Mouse (Mus musculus) ovary, adult 18-20 months (tissue): ENCODE data around the gene Ccp110.
A peak's percentile ranks its signal among the peaks of the same experiment; 100 is the strongest.

Experiments used
- DNase-seq: peaks from one replicate; pipeline ENCODE4 v3.0.0; 2022; ENCODE audit warnings: low spot score, mixed read lengths

Ccp110 gene

DNA sequence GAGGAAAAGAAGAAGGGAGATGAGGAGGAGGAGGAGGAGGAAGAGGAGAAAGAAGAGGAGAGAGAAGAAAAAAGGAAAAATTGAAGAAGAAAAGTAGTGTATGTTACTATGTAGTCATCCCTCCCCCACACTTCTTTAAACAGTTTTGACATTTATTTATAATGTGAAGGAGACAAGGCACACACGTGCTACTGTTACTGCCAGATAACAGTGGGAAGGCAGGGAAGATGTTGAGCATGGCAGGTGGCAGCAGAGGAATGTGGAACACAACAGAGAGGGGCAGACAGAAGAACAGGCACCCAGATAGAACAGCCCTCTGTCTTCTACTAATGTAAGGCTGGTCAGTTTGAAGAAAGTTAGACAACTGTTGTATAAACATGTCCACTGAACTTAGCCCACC lies 57.3 kb downstream of the Ccp110 start:
- DNase-seq = no peak

DNA sequence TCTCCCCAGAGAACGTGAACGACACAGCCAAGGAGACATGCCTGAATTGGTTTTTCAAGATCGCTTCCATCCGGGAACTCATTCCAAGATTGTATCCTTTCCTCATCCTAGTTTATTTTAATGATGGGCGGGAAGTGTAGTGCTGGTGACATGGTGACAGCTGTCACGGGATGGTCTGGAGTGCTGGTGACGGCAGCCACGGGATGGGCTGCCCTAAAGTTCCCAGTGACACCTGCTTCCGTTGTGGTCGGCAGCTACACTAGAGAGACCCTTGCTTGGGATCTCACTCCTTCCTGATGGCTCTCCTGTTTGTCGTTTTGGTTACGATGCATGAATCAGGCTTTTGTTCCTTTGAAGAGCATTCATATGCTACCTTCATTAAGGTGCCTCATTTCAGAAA lies 60.7 kb downstream of the Ccp110 start:
- DNase-seq = no peak

DNA sequence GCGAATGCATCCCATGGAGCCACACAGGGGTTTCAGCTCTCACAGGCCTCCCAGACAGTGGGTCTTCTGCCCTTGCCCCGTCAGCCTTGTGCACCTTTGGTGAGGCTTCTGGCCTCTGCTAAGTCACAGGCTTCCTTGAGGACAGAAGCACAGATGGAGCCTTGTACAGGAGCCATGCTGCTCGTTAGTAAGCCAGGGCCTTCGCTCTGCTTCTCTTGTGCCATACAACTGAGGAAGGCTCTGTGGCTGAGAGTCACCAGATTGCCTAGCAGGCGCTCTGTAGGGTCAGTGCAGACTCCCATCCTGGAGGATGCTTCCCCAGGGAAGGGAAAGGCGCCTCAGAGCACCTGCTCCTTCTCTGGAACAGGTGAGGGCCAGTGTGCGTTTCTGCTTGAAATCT lies 63.6 kb downstream of the Ccp110 start:
- no peak for DNase-seq

DNA sequence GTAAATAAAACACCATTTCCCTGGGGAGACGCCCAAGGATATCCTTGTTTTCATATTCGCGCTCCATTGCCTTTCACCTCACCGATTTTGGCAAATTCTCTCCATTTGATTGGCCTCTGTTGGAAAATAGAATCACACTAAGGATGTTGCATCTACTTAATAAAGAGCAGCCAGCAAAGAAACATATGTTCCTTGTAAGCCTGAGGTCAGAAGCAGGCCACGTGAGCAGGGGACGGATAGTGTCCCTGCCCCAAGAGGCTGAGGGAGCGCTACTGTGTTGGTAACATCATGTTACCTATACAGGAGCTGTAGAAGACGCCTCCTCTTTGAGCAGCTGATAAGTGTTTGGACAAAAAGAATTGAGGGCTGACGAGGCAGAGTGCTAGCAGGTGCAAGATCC lies 64.1 kb downstream of the Ccp110 start:
- DNase-seq = no peak

DNA sequence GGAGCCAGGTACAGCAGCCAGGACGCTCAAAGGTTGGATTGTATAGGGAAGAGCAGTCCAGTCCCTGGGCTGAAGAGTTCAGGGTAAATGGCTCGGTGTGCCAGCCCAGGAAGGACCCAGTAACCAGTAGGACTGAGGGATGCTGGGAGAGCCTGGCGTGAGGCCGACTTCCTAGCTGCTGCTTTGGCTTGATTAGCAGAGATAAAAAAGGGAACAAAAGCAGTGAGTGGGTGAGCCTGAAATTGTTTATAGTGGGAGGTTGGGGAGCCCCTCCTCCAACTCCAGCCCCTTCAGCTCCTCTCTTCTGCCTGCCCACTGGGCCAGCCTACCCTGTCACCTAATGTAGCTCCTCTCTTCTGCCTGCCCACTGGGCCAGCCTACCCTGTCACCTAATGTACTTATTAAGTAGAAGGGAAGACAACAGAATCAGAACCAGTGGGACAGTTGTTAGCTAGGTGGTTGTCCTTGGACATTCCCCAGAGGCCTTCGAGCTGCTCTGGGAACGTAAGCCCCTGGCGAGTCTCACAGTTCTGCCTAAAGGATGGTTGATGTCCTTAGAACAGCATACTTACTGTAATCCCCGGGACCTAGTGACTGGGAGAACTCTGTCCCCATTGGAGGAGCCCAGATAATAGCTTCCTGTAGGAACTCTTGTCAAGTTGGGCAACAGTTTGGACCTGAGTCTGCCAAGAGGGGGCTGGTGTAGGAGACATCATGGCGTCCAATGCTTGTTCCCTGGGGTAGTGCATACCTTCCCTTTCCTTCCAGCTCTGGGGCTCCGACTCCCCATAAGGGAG lies 65.4 kb downstream of the Ccp110 start:
- DNase-seq = peak; percentile 69

DNA sequence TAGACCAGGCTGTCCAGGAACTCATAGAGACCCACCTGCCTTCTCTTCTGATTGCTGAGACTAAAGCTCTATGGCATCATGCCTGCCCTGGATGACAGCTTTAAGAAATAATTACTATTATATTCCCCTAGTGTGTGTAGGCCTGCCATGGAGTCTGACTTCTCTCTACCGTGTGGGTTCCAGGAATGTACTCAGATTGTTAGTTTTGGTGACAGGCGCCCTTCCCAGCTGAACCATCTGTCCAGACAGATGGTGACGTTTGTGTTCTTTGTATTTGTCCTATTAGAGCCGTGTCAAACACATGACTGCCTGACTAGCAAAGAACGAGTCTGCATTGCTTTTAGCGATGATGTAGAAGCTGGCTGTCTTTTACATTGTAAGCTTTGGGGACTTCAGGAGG lies 66.2 kb downstream of the Ccp110 start:
- DNase-seq = no peak

DNA sequence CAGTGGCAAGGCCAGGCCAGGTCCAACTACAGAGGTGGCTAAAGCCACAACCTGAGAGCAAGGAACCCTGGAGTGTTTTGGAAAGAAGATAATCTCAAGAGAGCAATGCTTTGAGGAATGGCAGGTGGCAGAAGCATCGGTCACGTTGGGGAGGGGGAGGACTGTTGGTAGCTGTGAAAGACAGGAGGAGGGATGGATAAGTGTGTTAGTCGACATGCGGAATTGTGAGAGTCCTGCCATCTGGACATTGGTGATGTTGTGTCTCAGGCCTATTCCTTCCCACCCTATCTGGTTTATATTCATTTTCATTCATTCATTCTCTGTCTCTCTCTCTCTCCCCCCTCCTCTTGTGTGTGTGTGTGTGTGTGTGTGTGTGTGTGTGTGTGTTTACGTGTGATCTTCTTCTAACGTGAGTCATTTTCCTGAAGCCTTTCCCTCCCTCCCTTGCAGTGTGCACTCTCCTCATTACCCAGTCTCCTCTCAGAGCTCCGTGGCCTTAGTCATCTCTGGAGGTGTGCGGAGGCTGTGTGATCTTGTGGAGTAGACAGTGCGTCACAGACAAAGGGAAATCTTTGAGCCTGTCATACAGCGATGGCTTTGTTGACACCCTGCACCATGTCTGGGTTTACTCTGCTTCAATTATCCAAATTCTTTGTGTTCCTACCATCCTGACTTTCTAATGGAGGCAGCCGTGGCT lies 71.1 kb downstream of the Ccp110 start:
- DNase-seq = no peak

DNA sequence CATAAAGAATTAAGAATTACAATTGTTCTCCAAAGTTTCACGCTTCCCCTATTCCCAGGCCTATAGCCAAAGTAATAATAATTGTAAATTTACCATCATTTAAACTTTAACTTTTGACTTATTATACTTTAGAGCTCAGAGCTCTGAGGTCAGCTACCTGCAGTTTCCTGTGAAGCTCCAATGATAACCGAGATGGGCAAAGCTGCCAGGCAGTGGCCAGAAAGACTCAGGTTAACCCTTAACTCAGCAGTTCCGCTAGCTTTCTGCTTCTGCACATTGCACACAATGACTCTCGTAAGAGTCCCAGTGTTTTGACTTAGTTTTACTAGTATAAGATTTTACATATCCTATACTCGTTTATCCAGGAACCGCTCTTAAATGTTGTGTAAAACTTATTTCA lies 73.7 kb downstream of the Ccp110 start:
- no peak for DNase-seq
